12 mouse cellular contexts compared by ENCODE assay signal in the genomic region with DNA sequence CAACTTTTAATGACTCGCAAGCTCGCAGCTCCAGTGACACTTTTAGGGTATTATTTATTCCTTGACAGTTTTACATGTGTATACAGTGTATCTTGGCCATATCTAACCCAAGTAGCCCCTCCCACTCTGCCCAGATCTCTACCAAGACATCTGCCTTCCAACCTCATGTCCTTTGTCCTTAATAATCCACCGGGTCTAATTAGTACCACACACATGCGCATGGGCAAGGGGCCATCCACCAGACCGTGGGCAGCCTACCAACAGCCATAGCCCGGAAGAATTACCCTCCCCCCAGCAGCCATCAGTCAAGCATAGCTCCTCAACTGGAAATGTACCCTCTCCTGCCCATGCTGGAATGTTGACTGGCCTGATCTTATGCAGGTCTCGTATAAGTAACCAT.
A peak's percentile ranks its signal among the peaks of the same experiment; 100 is the strongest.
DNase-seq lines count a peak whose midpoint lies in the region; ATAC-seq and TF ChIP-seq lines count a peak whose summit lies in the region.
"Had no signal": no experiment of that assay in that cellular context is flagged by ENCODE, and none has a peak within 500 bp of the region (broad histone marks: within the 10 kb centered on the region; RNA-seq: fewer than 3 reads in every experiment).

No protein-coding gene starts in this region.

- DNase-seq in hindbrain, embryonic 11.5 days (ENCODE audit: low spot score), result no peak
- DNase-seq in midbrain, embryonic 10.5 days (ENCODE audit: low spot score), result no peak
- DNase-seq in forebrain, postnatal 0 days, result peak; percentile 57
- peak; percentile 24 for DNase-seq in kidney, postnatal 10 days
- DNase-seq in thymus, adult 2 months, result no peak
- DNase-seq: adrenal gland, postnatal 25 days had no signal

- H3K27me3 ChIP-seq in hindbrain, embryonic 12.5 days, result no peaks in the 10 kb centered on the region
- no peaks in the 10 kb centered on the region for H3K27me3 ChIP-seq in hindbrain, embryonic 11.5 days (ENCODE audit: control insufficient read depth, insufficient read depth, low read length)
- 0 out of 2 replicates have a peak, but pooled peaks cover 3% of the 10 kb centered on the region for H3K27me3 ChIP-seq in midbrain, embryonic 15.5 days (replicated peaks)
- peaks cover 28% of the 10 kb centered on the region for H3K27me3 ChIP-seq in midbrain, embryonic 10.5 days (ENCODE audit: low read depth, poor library complexity, severe bottlenecking)
- no peaks in the 10 kb centered on the region for H3K27me3 ChIP-seq in forebrain, postnatal 0 days (ENCODE audit: insufficient read depth, low read length)
- no peaks in the 10 kb centered on the region for H3K27me3 ChIP-seq in thymus, adult 2 months (ENCODE audit: control insufficient read depth, insufficient read depth, low read length)
- H3K27me3 ChIP-seq: lung, embryonic 15.5 days had no signal

- no peaks in the 10 kb centered on the region for H3K9me3 ChIP-seq in hindbrain, embryonic 12.5 days (replicated peaks)
- H3K9me3 ChIP-seq in hindbrain, embryonic 11.5 days (ENCODE audit: control insufficient read depth, low read length), result no peaks in the 10 kb centered on the region
- H3K9me3 ChIP-seq in midbrain, embryonic 15.5 days, result no peaks in the 10 kb centered on the region
- H3K9me3 ChIP-seq in midbrain, embryonic 10.5 days (replicated peaks), result no peaks in the 10 kb centered on the region
- H3K9me3 ChIP-seq in forebrain, postnatal 0 days (ENCODE audit: low read length), result no peaks in the 10 kb centered on the region
- H3K9me3 ChIP-seq: lung, embryonic 15.5 days had no signal

- H3K4me1 ChIP-seq in hindbrain, embryonic 12.5 days, result 0 out of 2 replicates have a peak, but pooled peaks cover 2% of the 10 kb centered on the region
- H3K4me1 ChIP-seq in hindbrain, embryonic 11.5 days (replicated peaks; ENCODE audit: control insufficient read depth, insufficient read depth, low read length), result no peaks in the 10 kb centered on the region
- H3K4me1 ChIP-seq in midbrain, embryonic 15.5 days, result no peaks in the 10 kb centered on the region; the same call in 1 of the 2 replicates
- no peaks in the 10 kb centered on the region for H3K4me1 ChIP-seq in midbrain, embryonic 10.5 days
- H3K4me1 ChIP-seq in forebrain, postnatal 0 days (ENCODE audit: insufficient read depth), result no peaks in the 10 kb centered on the region
- H3K4me1 ChIP-seq in thymus, adult 2 months (replicated peaks; ENCODE audit: control insufficient read depth, insufficient read depth, low read length), result no peaks in the 10 kb centered on the region
- H3K4me1 ChIP-seq: lung, embryonic 15.5 days had no signal

- no peak overlapping the region for H3K4me2 ChIP-seq in hindbrain, embryonic 12.5 days (replicated peaks)
- H3K4me2 ChIP-seq in hindbrain, embryonic 11.5 days (replicated peaks; ENCODE audit: low read depth, low read length), result no peak overlapping the region
- H3K4me2 ChIP-seq in midbrain, embryonic 15.5 days, result no peak overlapping the region
- no peak overlapping the region for H3K4me2 ChIP-seq in forebrain, postnatal 0 days (ENCODE audit: low read depth)
- H3K4me2 ChIP-seq: liver, embryonic 11.5 days; lung, embryonic 15.5 days had no signal

- TF ChIP-seq CTCF in forebrain, postnatal 0 days (IDR thresholded peaks at IDR 0.05; ENCODE audit: low read depth), result no peak
- no peak for TF ChIP-seq CTCF in thymus, adult 2 months (IDR thresholded peaks at IDR 0.05; ENCODE audit: borderline replicate concordance, control insufficient read depth, extremely low read depth, insufficient read depth, low read length, poor library complexity)

- no peak for TF ChIP-seq POLR2A in thymus, adult 2 months (IDR thresholded peaks at IDR 0.05; ENCODE audit: control insufficient read depth, extremely low read depth, insufficient read depth, low read length, poor library complexity)

- ATAC-seq in hindbrain, embryonic 12.5 days (ENCODE audit: low FRiP score), result peak; percentile 49
- ATAC-seq in hindbrain, embryonic 11.5 days (ENCODE audit: low FRiP score), result no peak
- ATAC-seq in midbrain, embryonic 15.5 days (replicated peaks), result peak; percentile 66; the same call in 1 of the 2 replicates
- peak; percentile 66 for ATAC-seq in forebrain, postnatal 0 days

- 77% methylated on average over 7 of the region's 7 CpGs for WGBS in hindbrain, embryonic 12.5 days
- WGBS in hindbrain, embryonic 11.5 days, result 87% methylated on average over 7 of the region's 7 CpGs
- 72% methylated on average over 7 of the region's 7 CpGs for WGBS in midbrain, embryonic 15.5 days
- WGBS in midbrain, embryonic 10.5 days, result 92% methylated on average over 7 of the region's 7 CpGs
- WGBS in forebrain, postnatal 0 days, result 31% methylated on average over 7 of the region's 7 CpGs
- 97% methylated on average over 7 of the region's 7 CpGs for WGBS in thymus, adult 2 months

- H3K36me3 ChIP-seq in hindbrain, embryonic 12.5 days, result peaks cover 4% of the 10 kb centered on the region; the same call in 1 of the 2 replicates
- no peaks in the 10 kb centered on the region for H3K36me3 ChIP-seq in hindbrain, embryonic 11.5 days (ENCODE audit: control insufficient read depth, insufficient read depth, low read length)
- H3K36me3 ChIP-seq in midbrain, embryonic 15.5 days (replicated peaks), result no peaks in the 10 kb centered on the region
- H3K36me3 ChIP-seq in midbrain, embryonic 10.5 days, result peaks cover 11% of the 10 kb centered on the region; the same call in 1 of the 2 replicates
- H3K36me3 ChIP-seq in forebrain, postnatal 0 days (ENCODE audit: insufficient read depth), result no peaks in the 10 kb centered on the region
- H3K36me3 ChIP-seq in thymus, adult 2 months (ENCODE audit: control insufficient read depth, insufficient read depth, low read length), result no peaks in the 10 kb centered on the region
- H3K36me3 ChIP-seq: lung, embryonic 15.5 days had no signal

- H3K4me3 ChIP-seq in hindbrain, embryonic 12.5 days, result no peak overlapping the region
- H3K4me3 ChIP-seq in hindbrain, embryonic 11.5 days (ENCODE audit: low read depth, low read length), result no peak overlapping the region
- H3K4me3 ChIP-seq in midbrain, embryonic 15.5 days, result no peak overlapping the region
- H3K4me3 ChIP-seq in midbrain, embryonic 10.5 days, result no peak overlapping the region
- no peak overlapping the region for H3K4me3 ChIP-seq in forebrain, postnatal 0 days (ENCODE audit: low read depth, low read length)
- H3K4me3 ChIP-seq in thymus, adult 2 months (ENCODE audit: control insufficient read depth, insufficient read depth, low read length), result no peak overlapping the region
- H3K4me3 ChIP-seq: layer of hippocampus, adult 2 months; lung, embryonic 15.5 days; myocyte had no signal

- H3K9ac ChIP-seq in hindbrain, embryonic 12.5 days, result no peak overlapping the region
- H3K9ac ChIP-seq in hindbrain, embryonic 11.5 days (ENCODE audit: low read depth, low read length), result no peak overlapping the region
- H3K9ac ChIP-seq in midbrain, embryonic 15.5 days, result no peak overlapping the region
- H3K9ac ChIP-seq in forebrain, postnatal 0 days, result no peak overlapping the region
- H3K9ac ChIP-seq: lung, embryonic 15.5 days had no signal

- no peak overlapping the region for H3K27ac ChIP-seq in hindbrain, embryonic 12.5 days
- H3K27ac ChIP-seq in hindbrain, embryonic 11.5 days (ENCODE audit: low read depth, low read length), result no peak overlapping the region
- no peak overlapping the region for H3K27ac ChIP-seq in midbrain, embryonic 15.5 days
- no peak overlapping the region for H3K27ac ChIP-seq in midbrain, embryonic 10.5 days (replicated peaks)
- H3K27ac ChIP-seq in forebrain, postnatal 0 days (ENCODE audit: low read depth, low read length), result no peak overlapping the region
- no peak overlapping the region for H3K27ac ChIP-seq in thymus, adult 2 months (ENCODE audit: control insufficient read depth, insufficient read depth, low read length)
- H3K27ac ChIP-seq: layer of hippocampus, adult 2 months; lung, embryonic 15.5 days had no signal

Comparison
In these comparisons a context has a peak if more than half of its experiments do, and no peak if none do; other contexts are left out.
1. DNase-seq: peak in forebrain, postnatal 0 days (single experiment) and kidney, postnatal 10 days (single experiment); none in hindbrain, embryonic 11.5 days (single experiment), midbrain, embryonic 10.5 days (single experiment) and thymus, adult 2 months (single experiment).